Mouse (Mus musculus): ENCODE measurements around the gene Cnnm2.
"Not testable (repeated sequence)": the region's sequence is repeated elsewhere in the genome, so short reads cannot be mapped to it uniquely, and the experiment has no call there.

Cnnm2 gene

GRCm38 (mm10) chr19:46760375-46761160 is 828 bp upstream of the Cnnm2 start:
- peak; percentile 75 for DNase-seq (ENCODE audit: low spot score)

DNA sequence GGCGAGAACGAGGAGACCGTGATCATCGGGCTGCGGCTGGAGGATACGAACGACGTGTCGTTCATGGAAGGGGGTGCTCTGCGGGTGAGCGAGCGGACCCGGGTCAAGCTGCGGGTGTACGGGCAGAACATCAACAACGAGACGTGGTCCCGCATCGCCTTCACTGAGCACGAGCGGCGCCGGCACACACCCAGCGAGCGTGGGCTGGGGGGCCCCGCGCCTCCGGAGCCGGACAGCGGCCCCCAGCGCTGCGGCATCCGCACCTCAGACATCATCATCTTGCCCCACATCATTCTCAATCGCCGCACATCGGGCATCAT is 535 bp downstream of the Cnnm2 start:
- DNase-seq (ENCODE audit: low spot score), result no peak

- peak; percentile 12 for DNase-seq (ENCODE audit: low spot score)
Observed at GRCm38 (mm10) chr19:46762291-46762991, 1.0 kb downstream of the Cnnm2 start.

DNA sequence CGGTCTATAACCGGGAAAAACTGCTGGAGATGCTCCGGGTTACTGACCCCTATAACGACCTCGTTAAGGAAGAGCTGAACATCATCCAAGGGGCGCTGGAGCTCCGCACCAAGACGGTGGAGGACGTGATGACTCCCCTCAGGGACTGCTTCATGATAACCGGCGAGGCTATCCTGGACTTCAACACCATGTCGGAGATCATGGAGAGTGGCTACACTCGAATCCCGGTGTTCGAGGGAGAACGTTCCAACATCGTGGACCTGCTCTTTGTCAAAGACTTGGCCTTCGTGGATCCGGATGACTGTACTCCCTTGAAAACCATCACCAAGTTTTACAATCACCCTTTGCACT is 1.6 kb downstream of the Cnnm2 start:
- no peak for DNase-seq (ENCODE audit: low spot score)

- DNase-seq (ENCODE audit: low spot score), result no peak
Observed at GRCm38 (mm10) chr19:46763356-46763755, 2.0 kb downstream of the Cnnm2 start.

DNA sequence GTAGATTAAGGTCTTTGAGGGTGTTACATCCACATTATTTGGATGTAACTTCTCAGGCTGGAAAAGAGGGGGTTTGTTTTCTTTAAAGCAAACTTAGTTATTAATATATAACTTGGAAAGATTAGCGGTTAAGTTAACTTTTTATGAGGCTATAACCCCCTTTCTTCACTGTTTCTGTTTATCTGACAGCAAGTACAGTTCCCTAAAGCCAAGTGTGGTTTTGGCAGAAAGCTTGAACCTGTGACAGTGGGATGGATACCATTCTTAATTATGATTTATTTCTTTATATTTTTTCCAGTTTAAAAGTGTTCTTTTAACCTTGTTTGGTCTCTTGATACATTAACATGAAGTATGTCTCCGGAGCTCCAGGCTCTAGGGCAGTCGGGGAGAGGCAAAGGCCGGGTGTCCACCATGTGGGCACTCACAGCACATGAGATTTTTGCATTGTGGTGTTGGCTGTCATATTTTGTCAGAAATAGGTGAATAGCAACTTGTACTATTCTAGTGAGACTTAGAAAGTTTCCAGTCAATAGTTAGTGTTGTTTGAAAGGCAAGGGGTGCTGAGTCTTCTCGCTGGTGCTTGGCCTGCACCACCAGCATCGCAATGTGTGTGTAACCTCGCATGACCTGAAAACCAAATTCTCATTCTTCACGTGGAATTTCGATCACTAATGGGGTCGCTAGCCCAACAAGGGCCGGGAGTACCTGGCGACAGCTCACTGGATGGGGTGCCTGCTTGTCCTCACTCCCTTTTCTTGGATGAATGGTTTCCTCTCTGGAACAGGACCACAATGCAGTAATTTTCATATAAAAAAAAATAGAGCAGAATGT is 2.8 kb downstream of the Cnnm2 start:
- DNase-seq (ENCODE audit: low spot score), result no peak

GRCm38 (mm10) chr19:46764763-46765117 is 3.3 kb downstream of the Cnnm2 start:
- no peak for DNase-seq (ENCODE audit: low spot score)

DNA sequence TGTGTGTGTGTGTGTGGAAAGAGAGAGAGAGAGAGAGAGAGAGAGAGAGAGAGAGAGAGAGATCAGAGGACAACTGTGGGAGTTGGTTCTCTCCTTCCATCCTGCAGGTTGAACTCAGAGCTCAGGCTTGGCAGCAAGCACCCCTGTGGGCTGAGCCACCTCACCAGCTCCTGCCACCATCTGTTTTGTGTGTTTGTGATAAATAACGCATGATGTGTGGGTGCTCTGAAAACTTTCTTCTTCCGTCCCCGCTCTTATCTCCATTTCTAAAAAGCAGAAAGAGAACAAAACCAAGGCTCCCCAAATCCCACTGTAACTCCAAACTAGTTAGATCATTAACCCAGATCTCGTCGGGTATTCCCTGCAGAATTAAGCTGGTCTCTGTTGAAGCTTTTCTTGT is 4.7 kb downstream of the Cnnm2 start:
- DNase-seq (ENCODE audit: low spot score), result no peak

DNA sequence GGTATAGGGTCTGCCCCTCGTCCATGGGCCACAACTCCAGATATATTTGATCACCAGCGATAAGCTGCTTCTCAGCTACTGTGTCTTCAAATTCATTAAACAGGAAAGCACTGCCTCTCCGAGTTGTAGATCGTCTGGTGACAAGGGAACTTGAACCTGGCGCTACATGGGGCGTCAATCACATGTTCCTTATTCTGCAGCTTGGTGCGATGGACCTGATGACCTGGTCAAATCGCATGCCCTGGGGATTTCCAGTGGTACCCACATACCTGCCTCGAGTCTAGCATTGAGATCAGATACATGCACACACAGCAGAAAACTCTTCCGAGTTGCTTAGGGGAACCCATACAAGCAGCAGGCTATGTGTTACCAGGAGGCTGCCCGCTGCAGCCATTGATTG is 8.4 kb downstream of the Cnnm2 start:
- DNase-seq (ENCODE audit: low spot score), result no peak

- DNase-seq (ENCODE audit: low spot score), result no peak
Observed at GRCm38 (mm10) chr19:46771801-46772200, 10.4 kb downstream of the Cnnm2 start.

GRCm38 (mm10) chr19:46776391-46776790 is 15.0 kb downstream of the Cnnm2 start:
- DNase-seq (ENCODE audit: low spot score), result no peak

GRCm38 (mm10) chr19:46776850-46777249 is 15.5 kb downstream of the Cnnm2 start:
- no peak for DNase-seq (ENCODE audit: low spot score)

DNA sequence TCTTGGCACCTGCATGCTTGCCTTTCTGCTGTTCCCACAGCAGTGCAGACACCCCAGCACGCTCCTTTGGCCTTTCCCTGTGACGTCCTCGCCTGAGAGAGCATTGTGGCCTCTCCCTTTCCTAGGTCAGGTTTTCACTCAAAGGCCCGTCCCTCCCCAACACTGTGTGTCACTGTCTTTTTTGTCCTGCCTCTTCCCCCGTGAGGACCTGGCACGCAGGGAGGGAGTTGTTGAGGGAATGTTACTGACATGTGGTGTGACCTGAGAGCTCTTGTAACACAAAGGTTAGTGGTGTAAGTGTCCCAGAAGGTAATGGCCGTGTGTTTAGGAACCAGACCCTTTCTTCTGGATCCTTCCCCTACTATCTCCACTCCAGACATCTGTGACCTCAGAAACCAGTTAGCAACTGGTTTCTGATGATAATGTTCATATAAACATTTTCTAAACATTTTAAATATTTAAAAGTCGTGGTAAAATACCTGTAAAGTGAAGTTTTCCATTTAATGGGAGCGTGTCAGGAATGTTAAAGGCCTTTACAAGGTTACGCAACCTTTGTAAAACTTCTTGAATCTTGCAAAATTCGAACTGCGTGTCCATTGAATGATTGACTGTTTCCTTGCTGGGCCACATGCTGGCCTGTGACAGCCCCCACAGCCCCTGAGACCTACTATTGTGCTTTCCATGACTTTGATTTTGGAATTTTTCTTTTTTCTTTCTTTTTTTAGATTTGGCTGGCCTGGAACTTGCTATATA is 16.7 kb downstream of the Cnnm2 start:
- DNase-seq (ENCODE audit: low spot score), result no peak

DNA sequence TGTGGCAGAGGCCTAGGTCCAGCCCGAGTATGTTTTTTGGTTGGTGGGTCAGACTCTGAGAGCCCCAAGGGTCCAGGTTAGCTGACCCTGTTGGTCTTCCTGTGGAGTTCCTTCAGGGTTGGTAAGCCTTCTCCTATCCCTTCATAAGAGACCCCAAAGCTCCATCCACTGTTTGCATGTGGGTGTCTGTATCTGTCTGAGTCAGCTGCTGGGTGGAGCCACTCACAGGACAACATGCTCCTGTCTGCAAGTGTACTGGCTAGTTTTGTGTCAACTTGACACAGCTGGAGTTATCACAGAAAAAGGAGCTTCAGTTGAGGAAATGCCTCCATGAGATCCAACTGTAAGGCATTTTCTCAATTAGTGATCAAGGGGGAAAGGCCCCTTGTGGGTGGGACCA is 17.7 kb downstream of the Cnnm2 start:
- DNase-seq (ENCODE audit: low spot score), result not testable (repeated sequence)

DNA sequence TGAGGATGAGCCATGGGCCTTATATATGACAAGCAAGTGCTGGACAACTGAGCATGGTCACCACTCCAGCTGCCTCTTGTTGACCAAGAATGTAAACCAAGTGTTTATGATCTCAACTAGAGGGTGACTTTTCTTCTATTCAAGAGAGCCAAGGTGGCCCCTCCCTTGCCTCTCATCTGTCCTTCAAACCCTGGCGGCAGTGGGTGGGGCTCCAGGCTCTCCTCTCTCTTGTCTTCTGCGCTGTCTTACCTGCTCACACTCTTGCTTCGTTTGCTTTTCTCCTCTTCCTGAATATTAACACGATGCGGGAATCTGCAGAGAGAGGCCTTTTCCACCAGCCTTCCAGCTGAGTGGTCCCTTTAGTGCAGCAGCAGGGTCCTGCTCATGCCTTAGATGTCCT is 22.6 kb downstream of the Cnnm2 start:
- DNase-seq (ENCODE audit: low spot score), result no peak

DNA sequence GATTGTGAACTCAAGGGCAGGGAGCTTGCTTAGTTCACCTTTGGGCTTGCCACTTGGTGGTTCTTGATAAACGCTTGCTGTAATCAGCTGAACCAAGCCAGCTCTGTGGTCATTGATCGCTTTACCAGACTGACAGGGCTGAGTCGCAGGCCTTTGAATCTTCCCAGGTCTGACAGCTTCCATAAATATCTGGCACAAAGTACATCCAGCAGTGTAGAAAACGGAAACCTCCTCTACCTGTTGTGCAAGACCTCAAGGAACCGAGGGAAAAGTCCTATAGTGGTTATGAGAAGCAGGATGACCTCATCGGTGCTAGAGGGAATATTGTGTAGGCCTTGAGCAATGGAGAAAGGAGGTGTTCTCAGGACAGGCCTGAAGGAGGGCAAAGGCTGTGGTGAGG is 23.1 kb downstream of the Cnnm2 start:
- DNase-seq (ENCODE audit: low spot score), result no peak

- DNase-seq (ENCODE audit: low spot score), result no peak
Observed at GRCm38 (mm10) chr19:46785633-46786032, 24.2 kb downstream of the Cnnm2 start.

DNA sequence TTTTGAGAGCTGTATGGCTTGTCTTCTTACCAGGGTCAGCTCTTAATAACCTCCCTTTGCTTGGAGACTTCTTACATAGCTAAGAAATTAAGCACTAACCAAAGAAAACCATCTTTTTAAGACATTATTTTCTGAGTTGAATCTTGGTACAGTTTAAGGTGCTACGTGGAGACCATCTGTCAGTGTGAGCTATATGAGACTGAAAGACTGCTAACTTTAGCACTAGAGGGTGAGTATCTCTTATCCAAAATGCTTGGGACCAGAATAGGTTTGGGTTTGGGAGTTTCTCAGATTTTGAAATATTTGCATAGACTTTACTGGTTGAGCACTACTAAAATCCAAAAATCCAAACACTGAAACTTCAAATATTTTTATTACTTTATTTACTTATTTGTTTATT is 28.4 kb downstream of the Cnnm2 start:
- DNase-seq (ENCODE audit: low spot score), result no peak

- DNase-seq (ENCODE audit: low spot score), result no peak
Observed at GRCm38 (mm10) chr19:46791360-46791759, 30.0 kb downstream of the Cnnm2 start.

DNA sequence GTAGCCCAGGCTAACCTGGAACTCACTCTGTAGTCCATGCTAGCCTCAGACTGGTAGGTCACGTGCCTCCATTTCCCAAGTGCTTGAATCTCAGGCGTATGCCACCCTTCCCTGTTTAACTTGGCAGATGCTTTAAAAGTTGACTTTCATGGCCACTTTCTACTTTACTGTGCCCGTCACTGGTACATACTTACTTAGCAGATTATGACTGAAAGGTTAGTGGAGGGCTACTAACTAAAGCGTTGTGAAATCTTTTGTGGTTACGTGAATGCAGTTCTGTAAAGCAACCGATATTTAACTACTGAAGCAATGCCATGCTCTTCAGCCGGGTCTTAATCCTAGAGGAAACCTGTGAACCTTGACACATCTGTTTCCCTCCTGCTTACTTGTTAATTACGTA is 30.5 kb downstream of the Cnnm2 start:
- DNase-seq (ENCODE audit: low spot score), result no peak

DNA sequence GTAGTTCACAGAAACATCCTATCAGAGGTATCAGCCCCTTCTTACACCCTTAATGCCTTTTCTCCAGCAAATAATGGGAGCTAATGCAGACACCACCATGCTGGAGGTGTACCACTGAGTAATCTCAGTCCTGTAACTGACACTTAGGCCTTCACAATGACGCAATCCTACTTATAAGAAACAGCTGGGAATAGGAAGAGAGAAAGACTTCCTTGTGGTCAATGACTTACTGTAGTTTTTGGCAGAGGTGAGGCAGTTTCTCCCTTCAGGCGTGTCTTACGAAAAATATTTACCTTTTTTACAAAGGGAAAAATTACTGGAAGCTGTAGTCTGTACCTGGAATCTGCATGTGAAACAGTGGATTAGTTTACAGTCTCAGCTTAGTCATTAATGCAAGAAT is 31.1 kb downstream of the Cnnm2 start:
- DNase-seq (ENCODE audit: low spot score), result no peak

- DNase-seq (ENCODE audit: low spot score), result no peak
Observed at GRCm38 (mm10) chr19:46794181-46794580, 32.8 kb downstream of the Cnnm2 start.
